Mouse (Mus musculus): ENCODE measurements at regions not wholly inside any gene's neighbourhood (a gene's known extent, or its start where the extent isn't known, plus 50 kb on each side); places are given as distances from the start of the nearest gene placed in this dataset.

DNA sequence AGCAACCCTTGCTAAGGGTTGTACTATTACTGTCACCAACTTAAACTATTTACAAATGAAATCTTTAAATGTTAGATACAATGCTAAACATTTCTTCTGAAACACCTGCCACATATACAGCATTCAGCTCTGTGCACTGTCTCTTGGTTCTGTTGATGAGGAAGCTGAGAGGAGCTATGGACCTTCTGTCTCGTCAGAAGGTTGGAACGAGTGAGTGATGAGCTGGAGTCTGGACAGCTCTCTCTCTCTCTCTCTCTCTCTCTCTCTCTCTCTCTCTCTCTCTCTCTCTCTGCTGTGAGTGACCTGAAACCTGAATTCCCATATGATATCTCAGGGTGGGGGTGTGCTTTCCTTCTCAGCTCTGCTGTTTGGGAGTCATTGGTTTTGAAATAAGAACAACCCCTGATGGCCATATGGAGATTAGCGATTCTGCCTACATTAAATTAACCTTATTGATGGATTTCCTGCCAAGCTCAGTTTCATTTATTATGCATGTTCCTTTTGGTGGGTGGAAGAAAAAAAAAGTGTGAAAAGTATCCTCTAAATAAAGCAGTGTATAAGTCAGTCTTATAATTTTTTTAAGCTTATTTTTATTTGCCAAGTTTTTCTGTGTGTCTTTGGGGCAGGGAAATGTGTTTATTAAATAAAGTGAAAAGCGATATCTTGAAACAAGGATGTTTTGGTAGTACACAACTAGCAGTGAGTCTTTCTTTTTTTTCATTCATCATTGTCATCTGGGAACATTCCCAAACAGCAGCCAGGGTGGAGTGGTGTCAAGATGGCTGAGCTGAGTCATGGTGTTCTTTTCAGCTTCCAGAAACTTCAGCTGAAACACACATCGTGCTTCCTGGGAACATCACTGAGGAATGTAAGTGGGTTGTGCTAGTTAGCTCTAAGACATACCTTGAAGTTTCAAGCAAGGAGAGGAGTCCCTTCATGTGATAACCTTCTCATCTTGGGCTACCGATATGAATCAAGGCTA, 150.5 kb upstream of the Pfn2 start:
- Histone ChIP-seq H3K4me3 (ENCODE audit: insufficient read depth, low read depth, low read length) (no peak overlapping the region), H3K36me3 (ENCODE audit: control insufficient read depth, insufficient read depth, low read length) (no peaks in the 10 kb centered on the region), H3K27ac (replicated peaks; ENCODE audit: insufficient read depth, low read depth, low read length) (no peak overlapping the region), H3K27me3 (ENCODE audit: control insufficient read depth, insufficient read depth, low read length) (no peaks in the 10 kb centered on the region), H3K9ac (ENCODE audit: low read depth, low read length) (no peak overlapping the region), H3K79me2 (ENCODE audit: control insufficient read depth, insufficient read depth, low read length) (no peaks in the 10 kb centered on the region), H3K4me1 (ENCODE audit: control insufficient read depth, insufficient read depth, low read length) (no peaks in the 10 kb centered on the region)
- TF ChIP-seq POLR2A (IDR thresholded peaks at IDR 0.05; ENCODE audit: extremely low read depth, insufficient read depth, low read length) (no peak), CTCF (IDR thresholded peaks at IDR 0.05; ENCODE audit: low read depth, low read length) (no peak)
- WGBS, result 82% methylated on average over 6 of the region's 6 CpGs
- no peak for DNase-seq (ENCODE audit: extremely low read depth, low read depth, low spot score)

DNA sequence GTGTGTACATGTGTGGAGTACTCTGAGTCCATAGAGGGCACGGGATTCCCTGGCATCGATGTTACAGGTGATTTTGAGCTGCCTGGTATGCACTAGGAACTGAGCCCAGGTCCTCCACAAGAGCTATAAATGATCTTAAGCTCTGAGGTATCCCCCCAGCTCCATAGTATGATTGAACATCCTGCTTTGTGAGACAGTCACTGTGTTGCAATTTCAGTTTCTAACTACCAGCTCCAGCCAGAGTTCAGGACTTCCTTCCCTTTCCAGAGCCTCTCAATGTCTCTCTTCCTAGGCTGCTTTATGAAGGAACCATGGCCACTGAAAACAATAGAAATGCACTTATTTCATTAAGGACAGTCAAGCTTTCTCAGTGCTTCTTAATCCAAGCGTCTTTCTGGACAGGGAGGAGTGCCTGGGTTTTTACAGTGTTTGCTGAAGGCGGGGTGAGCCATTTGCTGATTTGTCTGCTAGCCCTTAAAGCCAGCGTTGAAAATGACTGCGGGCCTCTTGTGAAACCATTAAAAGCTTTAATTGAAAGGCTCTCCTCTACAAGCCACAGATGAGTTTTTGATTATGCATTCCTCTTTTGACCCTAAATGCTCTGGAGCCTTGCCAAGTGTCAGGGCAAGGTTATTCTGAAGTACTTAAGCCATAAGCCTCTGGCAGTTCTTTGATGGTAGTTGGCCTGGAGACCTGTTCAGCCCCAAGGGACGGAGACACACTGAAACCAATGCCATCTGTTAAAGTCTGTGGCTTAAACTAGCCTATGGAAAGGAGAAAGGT, 155.1 kb upstream of the Pfn2 start:
- Histone ChIP-seq H3K4me3 (ENCODE audit: insufficient read depth, low read depth, low read length) (no peak overlapping the region), H3K9ac (ENCODE audit: low read depth, low read length) (no peak overlapping the region), H3K79me2 (ENCODE audit: control insufficient read depth, insufficient read depth, low read length) (no peaks in the 10 kb centered on the region), H3K27me3 (ENCODE audit: control insufficient read depth, insufficient read depth, low read length) (no peaks in the 10 kb centered on the region), H3K36me3 (ENCODE audit: control insufficient read depth, insufficient read depth, low read length) (no peaks in the 10 kb centered on the region), H3K27ac (replicated peaks; ENCODE audit: insufficient read depth, low read depth, low read length) (no peak overlapping the region), H3K4me1 (ENCODE audit: control insufficient read depth, insufficient read depth, low read length) (no peaks in the 10 kb centered on the region)
- TF ChIP-seq POLR2A (IDR thresholded peaks at IDR 0.05; ENCODE audit: extremely low read depth, insufficient read depth, low read length), result no peak
- TF ChIP-seq CTCF (IDR thresholded peaks at IDR 0.05; ENCODE audit: low read depth, low read length), result no peak
- WGBS, result 82% methylated on average over 7 of the region's 7 CpGs
- no peak for DNase-seq (ENCODE audit: extremely low read depth, low read depth, low spot score)

DNA sequence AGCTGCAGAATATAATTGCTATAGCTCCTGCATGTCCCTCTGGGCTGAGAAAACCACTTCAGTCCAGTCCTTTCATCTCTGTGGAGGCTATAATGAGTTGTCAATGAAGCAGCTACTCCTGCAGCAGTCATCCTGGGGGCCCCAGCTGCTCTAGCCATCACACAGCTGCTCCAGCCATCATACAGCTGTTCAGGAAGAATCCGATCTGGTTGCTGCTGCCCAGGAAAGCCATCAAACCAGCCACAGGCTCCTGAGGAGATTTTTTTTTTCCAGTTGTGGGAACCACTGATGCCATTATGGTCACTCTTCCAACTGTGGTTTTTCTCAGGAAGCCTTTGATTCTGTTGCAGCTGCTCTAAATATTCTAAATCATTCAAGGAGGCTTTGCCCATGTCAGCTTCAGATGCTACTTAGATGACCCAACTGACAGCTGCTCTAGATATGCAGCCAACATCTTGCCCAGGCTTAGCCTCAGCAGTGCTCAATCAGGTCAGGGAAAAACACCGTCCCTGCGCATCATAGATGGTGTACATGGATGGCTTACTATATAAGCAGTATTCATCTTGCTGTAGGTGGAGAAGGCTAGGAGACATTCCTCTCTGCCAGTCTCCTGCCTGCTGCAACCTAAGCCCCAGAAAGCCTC, 177.0 kb upstream of the Pfn2 start:
- WGBS, result 90% methylated on average over 3 of the region's 3 CpGs
- H3K4me1 ChIP-seq (ENCODE audit: control insufficient read depth, insufficient read depth, low read length), result no peaks in the 10 kb centered on the region

DNA sequence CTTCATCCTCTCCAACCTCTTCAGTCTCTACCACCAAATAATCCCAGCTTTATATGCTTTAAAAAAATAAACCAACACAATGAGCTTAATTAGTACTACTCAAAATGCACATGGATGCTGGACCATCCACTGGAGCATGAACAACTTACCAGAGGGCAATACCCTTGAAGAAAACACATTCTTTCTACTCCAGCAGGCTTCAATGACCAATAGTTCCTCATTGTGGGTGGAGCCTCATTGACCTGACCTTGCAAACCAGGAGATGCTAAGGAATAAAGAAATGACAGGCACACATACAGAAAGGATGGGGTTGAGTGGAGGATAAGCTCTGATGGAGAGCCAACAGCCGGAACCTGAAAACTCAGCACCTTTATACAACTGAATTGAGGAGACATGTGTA, 201.7 kb upstream of the Pfn2 start:
- H3K36me3 ChIP-seq (ENCODE audit: control insufficient read depth, insufficient read depth, low read length), result no peaks in the 10 kb centered on the region
- DNase-seq (ENCODE audit: extremely low read depth, low read depth, low spot score), result no peak
- H3K4me1 ChIP-seq (ENCODE audit: control insufficient read depth, insufficient read depth, low read length), result no peaks in the 10 kb centered on the region
- H3K4me3 ChIP-seq (ENCODE audit: insufficient read depth, low read depth, low read length), result no peak overlapping the region
- H3K27me3 ChIP-seq (ENCODE audit: control insufficient read depth, insufficient read depth, low read length), result no peaks in the 10 kb centered on the region
- no peaks in the 10 kb centered on the region for H3K79me2 ChIP-seq (ENCODE audit: control insufficient read depth, insufficient read depth, low read length)
- WGBS, result 95% methylated on average over 1 of the region's 1 CpGs
- no peak overlapping the region for H3K27ac ChIP-seq (replicated peaks; ENCODE audit: insufficient read depth, low read depth, low read length)
- no peak overlapping the region for H3K9ac ChIP-seq (ENCODE audit: low read depth, low read length)
- no peak for TF ChIP-seq CTCF (IDR thresholded peaks at IDR 0.05; ENCODE audit: low read depth, low read length)
- no peak for TF ChIP-seq POLR2A (IDR thresholded peaks at IDR 0.05; ENCODE audit: extremely low read depth, insufficient read depth, low read length)

More for the DNA sequence above, 177.0 kb upstream of the Pfn2 start:
- no peak overlapping the region for H3K4me3 ChIP-seq (ENCODE audit: insufficient read depth, low read depth, low read length)
- H3K27ac ChIP-seq (replicated peaks; ENCODE audit: insufficient read depth, low read depth, low read length), result no peak overlapping the region
- H3K79me2 ChIP-seq (ENCODE audit: control insufficient read depth, insufficient read depth, low read length), result no peaks in the 10 kb centered on the region
- no peaks in the 10 kb centered on the region for H3K27me3 ChIP-seq (ENCODE audit: control insufficient read depth, insufficient read depth, low read length)
- DNase-seq (ENCODE audit: extremely low read depth, low read depth, low spot score), result no peak
- TF ChIP-seq CTCF (IDR thresholded peaks at IDR 0.05; ENCODE audit: low read depth, low read length) (no peak), POLR2A (IDR thresholded peaks at IDR 0.05; ENCODE audit: extremely low read depth, insufficient read depth, low read length) (no peak)
- no peak overlapping the region for H3K9ac ChIP-seq (ENCODE audit: low read depth, low read length)
- H3K36me3 ChIP-seq (ENCODE audit: control insufficient read depth, insufficient read depth, low read length), result no peaks in the 10 kb centered on the region

DNA sequence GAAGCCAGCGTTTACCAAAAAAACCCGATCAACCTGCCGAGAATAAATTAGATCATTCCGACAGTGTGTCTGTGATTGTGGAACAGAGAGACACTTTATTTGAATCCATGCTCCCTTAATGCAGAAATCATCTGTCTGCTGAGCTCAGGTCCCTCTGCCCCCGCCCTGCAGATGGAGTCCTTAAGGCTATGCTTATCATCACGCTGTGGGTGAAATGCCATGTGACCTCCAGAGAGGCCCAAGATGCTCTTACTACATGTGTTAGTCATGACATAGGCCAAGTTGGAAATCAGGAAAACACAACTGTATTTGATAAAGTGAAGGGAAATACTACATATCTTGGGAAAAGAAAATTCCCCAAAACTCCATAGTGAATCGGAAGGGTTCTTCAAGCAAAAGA, 206.8 kb upstream of the Pfn2 start:
- H3K27ac ChIP-seq (replicated peaks; ENCODE audit: insufficient read depth, low read depth, low read length), result no peak overlapping the region
- no peak for DNase-seq (ENCODE audit: extremely low read depth, low read depth, low spot score)
- H3K27me3 ChIP-seq (ENCODE audit: control insufficient read depth, insufficient read depth, low read length), result no peaks in the 10 kb centered on the region
- H3K4me1 ChIP-seq (ENCODE audit: control insufficient read depth, insufficient read depth, low read length), result no peaks in the 10 kb centered on the region
- TF ChIP-seq CTCF (IDR thresholded peaks at IDR 0.05; ENCODE audit: low read depth, low read length) (no peak), POLR2A (IDR thresholded peaks at IDR 0.05; ENCODE audit: extremely low read depth, insufficient read depth, low read length) (no peak)
- H3K9ac ChIP-seq (ENCODE audit: low read depth, low read length), result no peak overlapping the region
- no peaks in the 10 kb centered on the region for H3K79me2 ChIP-seq (ENCODE audit: control insufficient read depth, insufficient read depth, low read length)
- 87% methylated on average over 7 of the region's 7 CpGs for WGBS
- no peaks in the 10 kb centered on the region for H3K36me3 ChIP-seq (ENCODE audit: control insufficient read depth, insufficient read depth, low read length)
- no peak overlapping the region for H3K4me3 ChIP-seq (ENCODE audit: insufficient read depth, low read depth, low read length)

Data from liver, adult 2 months (tissue).